Mouse (Mus musculus) heart, embryonic 15.5 days (tissue): Measurements from ENCODE around the gene Haus8. TPM values are rescaled to one million over a fixed set of nuclear protein-coding genes. Genes with fewer than 3 reads are reported as not detected.
"Not testable (repeated sequence)": the region's sequence is repeated elsewhere in the genome, so short reads cannot be mapped to it uniquely, and the experiment has no call there.

Experiments
- ATAC-seq: fragments of 200-750 bp; cut with Nextera tagmentation; replicated peaks from 2 replicates; pipeline ENCODE4 v1.8.0; 2017; ENCODE audit warnings: low read depth, moderate TSS enrichment; ENCODE audit not compliant: insufficient number of reproducible peaks, insufficient read depth, low FRiP score
- H3K27ac ChIP-seq: fragments of 300-500 bp; sonication (generic); 2 replicates; pipeline ENCODE4 v1.5.1; 2015; ENCODE audit warnings: mild to moderate bottlenecking, inconsistent platforms
- H3K27me3 ChIP-seq: fragments of 300-500 bp; sonication (generic); 2 replicates; pipeline ENCODE4 v1.6.1; 2015; ENCODE audit warnings: inconsistent platforms
- H3K36me3 ChIP-seq: fragments of 300-500 bp; sonication (generic); 2 replicates; pipeline ENCODE4 v1.6.1; 2015; ENCODE audit warnings: mild to moderate bottlenecking, inconsistent platforms
- H3K4me1 ChIP-seq: fragments of 300-500 bp; sonication (generic); replicated peaks from 2 replicates; pipeline ENCODE4 v1.6.1; 2015; ENCODE audit warnings: inconsistent platforms
- H3K4me2 ChIP-seq: fragments of 300-500 bp; sonication (generic); 2 replicates; pipeline ENCODE4 v1.6.1; 2015; ENCODE audit warnings: inconsistent platforms, mild to moderate bottlenecking, moderate library complexity
- H3K4me3 ChIP-seq: fragments of 300-500 bp; sonication (generic); 2 replicates; pipeline ENCODE4 v1.5.1; 2015; ENCODE audit warnings: mild to moderate bottlenecking, inconsistent platforms
- H3K9ac ChIP-seq: fragments of 300-500 bp; sonication (generic); 2 replicates; pipeline ENCODE4 v1.6.1; 2015; ENCODE audit warnings: mild to moderate bottlenecking, inconsistent platforms
- H3K9me3 ChIP-seq: fragments of 300-500 bp; sonication (generic); replicated peaks from 2 replicates; pipeline ENCODE4 v1.6.1; 2016; ENCODE audit warnings: inconsistent platforms
- WGBS: fragments of 180-500 bp; shearing (Covaris S2); methylation state at CpG from one replicate; pipeline ENCODE4 v1.1.7; 2015; ENCODE audit warnings: mixed read lengths; 5-methylcytosine and 5-hydroxymethylcytosine counted together
- polyA plus RNA-seq: library from polyadenylated mRNA; unstranded; fragments of >200 nt; fragmentation: Nextera tagmentation; extraction: Ambion mirVana; gene quantifications from 2 replicates; pipeline ENCODE4 v1.2.1, GENCODE M21; 2015

Haus8 gene
- polyA plus RNA-seq: 114 and 120 TPM in 2 replicates

DNA sequence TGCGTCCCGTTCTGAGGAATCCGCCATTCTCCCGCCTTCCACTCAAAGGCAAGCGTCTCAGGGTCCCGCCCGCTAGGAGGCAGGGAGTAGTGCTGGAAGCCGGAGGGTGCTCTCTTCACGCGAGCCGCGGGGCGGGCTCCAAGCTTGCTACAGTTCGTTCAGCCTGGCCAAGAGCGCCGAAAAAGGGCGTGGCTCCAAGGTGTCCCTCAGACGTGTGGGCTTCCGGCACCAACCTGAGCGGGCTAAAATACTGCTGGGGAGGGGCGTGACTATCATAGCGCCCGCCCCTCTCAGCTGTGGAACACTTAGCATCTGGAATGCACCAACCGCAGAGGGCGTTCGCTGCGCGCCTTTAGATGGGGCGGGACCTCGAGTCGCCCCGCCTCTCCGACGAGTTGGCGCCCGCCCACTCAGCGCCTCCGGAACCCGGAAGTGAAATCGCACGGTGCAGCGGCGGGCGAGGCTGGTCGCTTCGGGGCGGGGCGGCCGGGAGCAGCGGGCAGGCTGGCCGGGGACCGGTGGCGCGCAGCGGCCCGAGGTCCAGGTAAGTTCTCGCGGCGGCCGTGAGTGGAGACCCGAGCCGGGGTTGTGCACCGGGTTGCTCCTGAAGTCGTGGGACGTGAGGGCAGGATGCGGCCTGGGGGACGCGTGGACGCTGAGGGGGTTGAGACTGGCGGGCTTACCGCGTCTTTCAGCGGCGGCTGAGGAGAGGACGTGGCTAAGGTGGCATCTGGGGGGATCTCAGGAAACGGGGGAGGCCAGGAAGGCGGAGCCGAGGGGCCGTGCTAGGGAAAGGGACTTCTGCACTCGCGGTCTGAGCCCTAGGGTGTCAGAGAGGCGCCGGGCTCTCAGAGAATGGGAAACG, at the start of gene Haus8, which contains the start of gene Myo9b:
TSS of gene Haus8 (minus strand) at position 649 of the 865 bp plus-strand sequence.
TSS of gene Myo9b (plus strand) at position 429 of the 865 bp plus-strand sequence.
- Histone ChIP-seq H3K4me2 (peak within 1 kb of the TSS; percentile 80), H3K27me3 (no peaks in the 10 kb centered on the region), H3K9me3 (no peaks in the 10 kb centered on the region), H3K9ac (peak within 1 kb of the TSS; percentile 91), H3K36me3 (no peaks in the 10 kb centered on the region; the same call in 1 of the 2 replicates), H3K27ac (peak within 1 kb of the TSS; percentile 92), H3K4me1 (peaks cover 34% of the 10 kb centered on the region), H3K4me3 (peak within 1 kb of the TSS; percentile 94)
- under 1% methylated on average over 84 of the region's 84 CpGs for WGBS
- peak; percentile 98 for ATAC-seq

- not testable (repeated sequence) for H3K27me3 ChIP-seq, H3K4me3 ChIP-seq, H3K27ac ChIP-seq, H3K9me3 ChIP-seq, H3K9ac ChIP-seq, ATAC-seq, H3K4me2 ChIP-seq
- 74% methylated on average over 2 of the region's 2 CpGs for WGBS
- H3K36me3 ChIP-seq: peaks cover 37% of the 10 kb centered on the region
- H3K4me1 ChIP-seq: peaks cover 12% of the 10 kb centered on the region
These were observed 47.0 kb upstream of the Haus8 start for GRCm38 (mm10) chr8:71319760-71320159.

DNA sequence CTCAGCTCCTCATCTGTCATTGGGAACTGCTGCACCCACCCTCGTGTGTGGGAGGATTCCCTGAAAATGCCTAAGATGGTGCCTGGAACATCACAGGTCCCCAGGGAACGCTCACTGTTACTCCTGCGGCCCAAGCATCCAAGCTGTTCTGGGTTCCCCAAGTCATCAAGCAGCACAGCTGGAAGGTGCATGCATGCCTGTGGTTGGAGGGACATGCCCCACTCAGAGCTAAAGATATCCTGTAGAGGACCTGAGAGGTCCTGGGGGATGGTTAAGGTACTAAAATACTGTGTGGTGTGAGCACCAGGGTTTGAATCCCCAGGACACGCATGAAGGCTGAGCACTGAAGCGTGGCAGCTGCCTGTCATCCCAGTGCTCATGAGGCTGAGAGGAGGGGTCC, 45.9 kb upstream of the Haus8 start:
- not testable (repeated sequence) for H3K9ac ChIP-seq, H3K4me3 ChIP-seq, ATAC-seq, H3K4me2 ChIP-seq, H3K27ac ChIP-seq, H3K27me3 ChIP-seq, H3K9me3 ChIP-seq
- H3K36me3 ChIP-seq: peaks cover 26% of the 10 kb centered on the region
- 82% methylated on average over 5 of the region's 5 CpGs for WGBS
- H3K4me1 ChIP-seq: peaks cover 20% of the 10 kb centered on the region

GRCm38 (mm10) chr8:71316486-71317031, 43.8 kb upstream of the Haus8 start:
- no peak overlapping the region for H3K4me2 ChIP-seq
- ATAC-seq: no peak
- no peak overlapping the region for H3K4me3 ChIP-seq
- peaks cover 39% of the 10 kb centered on the region for H3K4me1 ChIP-seq
- H3K9ac ChIP-seq: no peak overlapping the region
- peak overlapping the region; percentile 57 for H3K27ac ChIP-seq
- peaks cover 7% of the 10 kb centered on the region for H3K36me3 ChIP-seq
- no peaks in the 10 kb centered on the region for H3K9me3 ChIP-seq
- no peaks in the 10 kb centered on the region for H3K27me3 ChIP-seq

DNA sequence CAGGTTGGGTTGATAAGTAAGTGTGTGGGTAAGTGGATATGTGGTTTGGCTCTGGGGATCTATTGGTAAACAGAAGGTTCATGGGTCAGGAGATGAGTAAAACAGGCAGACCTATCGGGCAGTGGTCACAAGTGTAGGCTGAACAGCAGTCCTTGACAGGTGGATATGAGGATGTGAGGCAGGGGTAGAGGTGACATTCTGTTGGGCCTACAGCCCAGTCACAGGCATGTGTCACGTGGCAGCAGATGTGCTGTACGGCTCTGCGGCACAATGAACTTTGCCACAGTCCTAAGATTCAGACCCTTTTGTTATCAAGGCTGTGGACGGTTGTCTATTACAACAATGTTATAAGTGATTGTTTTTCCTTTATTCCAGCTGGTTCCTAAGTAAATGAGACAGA, 43.2 kb upstream of the Haus8 start:
- peak overlapping the region; percentile 57 for H3K27ac ChIP-seq
- no peak overlapping the region for H3K4me3 ChIP-seq
- ATAC-seq: no peak
- H3K4me1 ChIP-seq: peaks cover 45% of the 10 kb centered on the region
- no peaks in the 10 kb centered on the region for H3K27me3 ChIP-seq
- H3K9ac ChIP-seq: no peak overlapping the region
- H3K36me3 ChIP-seq: peaks cover 7% of the 10 kb centered on the region; the same call in 1 of the 2 replicates
- H3K9me3 ChIP-seq: no peaks in the 10 kb centered on the region
- H3K4me2 ChIP-seq: no peak overlapping the region
- WGBS: 70% methylated on average over 5 of the region's 5 CpGs

DNA sequence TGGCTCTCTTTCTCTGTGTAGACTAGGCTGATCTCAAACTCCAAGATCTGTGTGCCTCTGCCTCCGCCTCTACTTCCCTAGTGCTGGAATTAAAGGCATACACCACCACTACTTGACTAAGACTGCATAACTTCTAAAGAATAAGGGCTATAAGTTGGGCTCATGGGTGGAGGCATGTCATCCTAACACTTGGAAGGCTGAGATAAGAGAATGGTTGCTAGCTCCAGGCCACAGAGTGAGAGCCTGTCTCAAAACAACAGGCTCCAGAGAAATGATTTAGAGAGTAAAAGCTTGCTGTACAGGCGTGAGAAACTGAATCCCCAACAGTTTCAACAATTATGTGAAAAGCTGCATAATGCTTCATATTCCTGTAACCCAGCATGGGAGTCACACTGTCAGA, 41.2 kb upstream of the Haus8 start:
- H3K27me3 ChIP-seq: no peaks in the 10 kb centered on the region
- H3K9me3 ChIP-seq: no peaks in the 10 kb centered on the region
- peak overlapping the region; percentile 97 for H3K27ac ChIP-seq
- no peak for ATAC-seq
- peaks cover 49% of the 10 kb centered on the region for H3K4me1 ChIP-seq
- H3K36me3 ChIP-seq: peaks cover 5% of the 10 kb centered on the region; the same call in 1 of the 2 replicates
- 57% methylated on average over 2 of the region's 2 CpGs for WGBS
- H3K4me3 ChIP-seq: no peak overlapping the region
- peak overlapping the region; percentile 18; the same call in 1 of the 2 replicates for H3K9ac ChIP-seq
- no peak overlapping the region for H3K4me2 ChIP-seq

DNA sequence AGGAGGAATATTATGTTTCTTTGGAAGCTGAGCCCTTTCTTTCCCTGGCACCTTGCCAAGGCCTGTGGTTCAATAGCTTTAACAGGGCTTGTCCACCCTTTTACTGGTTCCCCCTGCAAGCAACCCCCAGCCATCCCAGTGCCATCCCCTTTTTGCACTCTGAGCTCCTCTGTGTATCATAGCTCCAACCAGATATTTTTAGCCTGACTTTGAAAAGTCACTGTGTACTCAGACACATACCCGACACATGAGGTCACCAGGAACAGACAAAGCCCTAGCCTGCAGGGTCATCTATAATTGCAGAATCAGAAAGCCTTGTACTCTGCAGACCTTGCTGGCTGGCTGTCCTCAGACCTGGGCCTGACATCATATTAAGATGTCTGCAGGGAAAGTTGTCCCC, 40.0 kb upstream of the Haus8 start:
- Histone ChIP-seq H3K4me3 (no peak overlapping the region), H3K4me2 (peak overlapping the region; percentile 24), H3K4me1 (peaks cover 49% of the 10 kb centered on the region), H3K9me3 (no peaks in the 10 kb centered on the region), H3K36me3 (0 out of 2 replicates have a peak, but pooled peaks cover 4% of the 10 kb centered on the region), H3K27me3 (no peaks in the 10 kb centered on the region), H3K9ac (peak overlapping the region; percentile 26; the same call in 1 of the 2 replicates), H3K27ac (peak overlapping the region; percentile 97)
- 22% methylated on average over 1 of the region's 1 CpGs for whole genome bisulfite sequencing
- peak; percentile 90 for ATAC-seq

- Histone ChIP-seq H3K27ac (peak overlapping the region; percentile 97; the same call in 1 of the 2 replicates), H3K36me3 (0 out of 2 replicates have a peak, but pooled peaks cover 4% of the 10 kb centered on the region), H3K4me2 (no peak overlapping the region), H3K4me3 (no peak overlapping the region), H3K27me3 (no peaks in the 10 kb centered on the region), H3K9ac (no peak overlapping the region), H3K4me1 (peaks cover 40% of the 10 kb centered on the region), H3K9me3 (no peaks in the 10 kb centered on the region)
- ATAC-seq: no peak
- WGBS: 69% methylated on average over 6 of the region's 6 CpGs
These were observed 37.7 kb upstream of the Haus8 start for GRCm38 (mm10) chr8:71310446-71310845.

DNA sequence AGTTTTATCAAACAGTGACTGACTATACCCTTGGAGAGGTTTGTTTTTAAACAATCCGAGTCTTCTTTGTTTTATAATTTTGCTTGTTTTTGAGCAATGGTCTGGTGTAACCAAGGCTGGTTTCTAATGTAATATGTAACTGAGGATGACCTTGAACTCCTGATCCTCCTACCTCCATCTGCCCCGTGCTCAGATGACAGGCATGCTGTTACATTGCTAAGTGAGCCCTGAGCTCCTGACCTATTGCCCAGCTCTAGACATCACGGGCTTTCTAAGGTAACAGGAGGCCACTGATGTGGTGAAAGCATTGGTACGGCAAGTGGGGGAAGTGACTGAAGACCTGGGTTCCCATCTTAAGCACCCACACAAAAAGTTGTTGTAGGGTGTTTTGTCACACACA, 35.2 kb upstream of the Haus8 start:
- Histone ChIP-seq H3K27ac (no peak overlapping the region), H3K9ac (no peak overlapping the region), H3K4me1 (peaks cover 25% of the 10 kb centered on the region), H3K36me3 (no peaks in the 10 kb centered on the region; the same call in 1 of the 2 replicates), H3K9me3 (no peaks in the 10 kb centered on the region), H3K27me3 (no peaks in the 10 kb centered on the region), H3K4me2 (no peak overlapping the region), H3K4me3 (no peak overlapping the region)
- 82% methylated on average over 4 of the region's 4 CpGs for WGBS
- ATAC-seq: no peak

- no peak overlapping the region for H3K4me3 ChIP-seq
- no peaks in the 10 kb centered on the region; the same call in 1 of the 2 replicates for H3K36me3 ChIP-seq
- no peak for ATAC-seq
- no peak overlapping the region for H3K9ac ChIP-seq
- H3K4me2 ChIP-seq: no peak overlapping the region
- 92% methylated on average over 1 of the region's 1 CpGs for WGBS
- H3K9me3 ChIP-seq: no peaks in the 10 kb centered on the region
- H3K4me1 ChIP-seq: peaks cover 20% of the 10 kb centered on the region
- no peak overlapping the region for H3K27ac ChIP-seq
- H3K27me3 ChIP-seq: no peaks in the 10 kb centered on the region
These were observed 34.6 kb upstream of the Haus8 start for GRCm38 (mm10) chr8:71307371-71307770.

- Histone ChIP-seq H3K4me1 (peaks cover 8% of the 10 kb centered on the region), H3K4me2 (no peak overlapping the region), H3K4me3 (no peak overlapping the region), H3K9me3 (no peaks in the 10 kb centered on the region), H3K36me3 (peaks cover 3% of the 10 kb centered on the region; the same call in 1 of the 2 replicates), H3K27ac (no peak overlapping the region), H3K9ac (no peak overlapping the region), H3K27me3 (no peaks in the 10 kb centered on the region)
- WGBS: 61% methylated on average over 1 of the region's 1 CpGs
- no peak for ATAC-seq
These were observed 33.3 kb upstream of the Haus8 start for GRCm38 (mm10) chr8:71305988-71306387.
